Mouse (Mus musculus) thymus, postnatal 36 days (tissue): Measurements from ENCODE around the gene Sugt1.

Source experiments
- DNase-seq, 2 experiments: peaks; one replicate each; pipeline ENCODE4 v3.0.0; 2022; ENCODE audit warnings: mixed read lengths in 2 of 2

Gene Sugt1

GRCm38 (mm10) chr14:79677891-79678687 is 90.6 kb downstream of the Sugt1 start:
- DNase-seq, result no peak

- no peak for DNase-seq
These were observed 93.2 kb downstream of the Sugt1 start for GRCm38 (mm10) chr14:79680652-79681051.
